Mouse (Mus musculus) thymus, postnatal 0 days (tissue): Measurements from ENCODE around the gene Serpina3j. TPM values are rescaled to one million over a fixed set of nuclear protein-coding genes. Genes with fewer than 3 reads are reported as not detected.

Experiments
- polyA plus RNA-seq: library from polyadenylated mRNA; unstranded; fragments of >200 nt; fragmentation: Nextera tagmentation; extraction: Ambion mirVana; gene quantifications from 2 replicates; pipeline ENCODE4 v1.2.1, GENCODE M21; 2015

The Serpina3j gene
- polyA plus RNA-seq, 1 experiment from 2014 or later = 0.42 TPM

Other genes with a start within 250 kb of the Serpina3j start
- gene Serpina5, start 213.4 kb upstream of the Serpina3j start, polyA plus RNA-seq = not detected in 2 replicates
- gene Serpina3a, start 201.8 kb upstream of the Serpina3j start, polyA plus RNA-seq = not detected in 2 replicates
- not detected in 2 replicates for gene Serpina3b, start 186.6 kb upstream of the Serpina3j start, polyA plus RNA-seq
- 0.08 and 0.12 TPM in 2 replicates for gene Serpina3c, start 160.7 kb upstream of the Serpina3j start, polyA plus RNA-seq
- 1.2 and 1.4 TPM in 2 replicates for gene Serpina3f, start 100.0 kb upstream of the Serpina3j start, polyA plus RNA-seq
- gene Serpina3g, start 78.3 kb upstream of the Serpina3j start, polyA plus RNA-seq = 98.6 and 111 TPM in 2 replicates
- 20.9 and 23.1 TPM in 2 replicates for gene Serpina3i, start 51.4 kb upstream of the Serpina3j start, polyA plus RNA-seq
- gene Serpina3k, start 23.9 kb downstream of the Serpina3j start, polyA plus RNA-seq = not detected in 2 replicates
- 0.08 and 0.12 TPM in 2 replicates for gene Serpina3m, start 23.9 kb downstream of the Serpina3j start, polyA plus RNA-seq
- gene Serpina3n, start 92.2 kb downstream of the Serpina3j start, polyA plus RNA-seq = 2.0 and 2.3 TPM in 2 replicates
- gene Gsc, start 158.8 kb downstream of the Serpina3j start, polyA plus RNA-seq = 0.13 and 0.21 TPM in 2 replicates